ENCODE assay signal across 9 mouse cellular contexts in genomic region chr1:169934005-169934725, GRCm38 (mm10). TPM values are rescaled to one million over a fixed set of nuclear protein-coding genes. Genes with fewer than 3 reads are reported as not detected.
DNase-seq lines count a peak whose midpoint lies in the region; ATAC-seq lines count a peak whose summit lies in the region.
"Had no signal": no experiment of that assay in that cellular context is flagged by ENCODE, and none has a peak within 500 bp of the region (broad histone marks: within the 10 kb centered on the region; RNA-seq: fewer than 3 reads in every experiment).

No protein-coding gene starts in this region.

- no peaks in the 10 kb centered on the region for H3K9me3 ChIP-seq in heart, embryonic 13.5 days
- H3K9me3 ChIP-seq in lung, embryonic 16.5 days (ENCODE audit: control insufficient read depth, low read length) = no peaks in the 10 kb centered on the region

- H3K27ac ChIP-seq in heart, embryonic 13.5 days (replicated peaks) = no peak overlapping the region
- H3K27ac ChIP-seq in lung, embryonic 16.5 days (ENCODE audit: low read length) = no peak overlapping the region

- H3K4me1 ChIP-seq in heart, embryonic 13.5 days = peaks cover 6% of the 10 kb centered on the region; the same call in 1 of the 2 replicates
- no peaks in the 10 kb centered on the region for H3K4me1 ChIP-seq in lung, embryonic 16.5 days (replicated peaks; ENCODE audit: control insufficient read depth, insufficient read depth, low read length)

- H3K9ac ChIP-seq in heart, embryonic 13.5 days = peak overlapping the region; percentile 64; the same call in 1 of the 2 replicates
- H3K9ac ChIP-seq in lung, embryonic 16.5 days (ENCODE audit: low read length) = no peak overlapping the region

- ATAC-seq in CD4-positive, CD25-positive, alpha-beta regulatory T cell, adult 4 months = no peak
- ATAC-seq in heart, embryonic 13.5 days (ENCODE audit: extremely low read depth, insufficient number of reproducible peaks, low FRiP score, low TSS enrichment) = no peak
- ATAC-seq in lung, embryonic 16.5 days (ENCODE audit: low read depth) = peak; percentile 34; the same call in 1 of the 2 replicates

- no peaks in the 10 kb centered on the region for H3K36me3 ChIP-seq in heart, embryonic 13.5 days
- no peaks in the 10 kb centered on the region for H3K36me3 ChIP-seq in lung, embryonic 16.5 days (ENCODE audit: control insufficient read depth, insufficient read depth, low read length)

- H3K4me2 ChIP-seq in heart, embryonic 13.5 days = peak overlapping the region; percentile 65
- peak overlapping the region; percentile 42 for H3K4me2 ChIP-seq in lung, embryonic 16.5 days (ENCODE audit: low read depth, low read length)

- DNase-seq in CD4-positive, CD25-positive, alpha-beta regulatory T cell, adult 2 months (ENCODE audit: low read depth, low spot score) = peak; percentile 71
- DNase-seq in T-cell, adult 2 months (ENCODE audit: low spot score) = peak; percentile 8
- peak; percentile 74 for DNase-seq in embryo, embryonic 10.5 days (ENCODE audit: low spot score)
- DNase-seq in kidney, postnatal 10 days = peak; percentile 73
- DNase-seq in right cerebral cortex, adult 2 months (ENCODE audit: low spot score in 2 of 2) = peak; percentile 72 to 74

- 39% methylated on average over 16 of the region's 16 CpGs for WGBS in heart, embryonic 13.5 days
- 31% methylated on average over 16 of the region's 16 CpGs for WGBS in lung, embryonic 16.5 days

- H3K27me3 ChIP-seq in heart, embryonic 13.5 days (replicated peaks) = no peaks in the 10 kb centered on the region; the same call in 1 of the 2 replicates
- no peaks in the 10 kb centered on the region for H3K27me3 ChIP-seq in lung, embryonic 16.5 days (ENCODE audit: control insufficient read depth, insufficient read depth, low read depth, low read length)

- H3K4me3 ChIP-seq in heart, embryonic 13.5 days = peak overlapping the region; percentile 40
- H3K4me3 ChIP-seq in lung, embryonic 16.5 days (ENCODE audit: low read length) = peak overlapping the region; percentile 34

RNA-seq across cellular contexts. Expression of gene Ccdc190, which starts 5.7 kb away (rescaled TPM):
- not detected for polyA plus RNA-seq in CD4-positive, CD25-positive, alpha-beta regulatory T cell, adult 4 months (2017; shearing (Covaris generic))
- polyA plus RNA-seq in heart, embryonic 13.5 days (2015; fragmentation: Nextera tagmentation; extraction: Ambion mirVana) = not detected in 2 replicates
- 0.35 and 0.44 TPM in 2 replicates for polyA plus RNA-seq in lung, embryonic 16.5 days (2015; fragmentation: Nextera tagmentation; extraction: Ambion mirVana)
- polyA plus RNA-seq: C2C12 had no signal

RNA-seq across cellular contexts. Expression of gene Hsd17b7, which starts 34.9 kb away (rescaled TPM):
- polyA plus RNA-seq in CD4-positive, CD25-positive, alpha-beta regulatory T cell, adult 4 months (2017; shearing (Covaris generic)) = 10 to 100 TPM in 1 of 2 experiments, 1 to 10 TPM in 1; 9.4 to 13.9 TPM
- polyA plus RNA-seq in heart, embryonic 13.5 days (2015; fragmentation: Nextera tagmentation; extraction: Ambion mirVana) = 21.0 and 23.1 TPM in 2 replicates
- 10.1 and 11.0 TPM in 2 replicates for polyA plus RNA-seq in lung, embryonic 16.5 days (2015; fragmentation: Nextera tagmentation; extraction: Ambion mirVana)

Comparison
In these comparisons a context has a peak if more than half of its experiments do, and no peak if none do; other contexts are left out.
1. DNase-seq: peak in every context shown above with its lines; median percentile 74 in embryo, embryonic 10.5 days; 73 in kidney, postnatal 10 days; 73 in right cerebral cortex, adult 2 months; 71 in CD4-positive, CD25-positive, alpha-beta regulatory T cell, adult 2 months; 8 in T-cell, adult 2 months.